Mouse (Mus musculus) kidney, embryonic 15.5 days (tissue): ENCODE results near the gene Gm27021. TPM values are rescaled to one million over a fixed set of nuclear protein-coding genes. Genes with fewer than 3 reads are reported as not detected.

Experiments
- ATAC-seq: fragments of 200-750 bp; cut with Nextera tagmentation; replicated peaks from 2 replicates; pipeline ENCODE4 v1.8.0; 2017; ENCODE audit warnings: moderate TSS enrichment; ENCODE audit not compliant: low FRiP score
- H3K27ac ChIP-seq: fragments of 300-500 bp; sonication (generic); 2 replicates; pipeline ENCODE4 v1.5.1; 2015; ENCODE audit warnings: mild to moderate bottlenecking, inconsistent platforms
- H3K27me3 ChIP-seq: fragments of 300-500 bp; sonication (generic); 2 replicates; pipeline ENCODE4 v1.6.1; 2015; ENCODE audit warnings: inconsistent platforms
- H3K36me3 ChIP-seq: fragments of 300-500 bp; sonication (generic); 2 replicates; pipeline ENCODE4 v1.6.1; 2015; ENCODE audit warnings: inconsistent platforms
- H3K4me1 ChIP-seq: fragments of 300-500 bp; sonication (generic); 2 replicates; pipeline ENCODE4 v1.6.1; 2015; ENCODE audit warnings: inconsistent platforms
- H3K4me2 ChIP-seq: fragments of 300-500 bp; sonication (generic); 2 replicates; pipeline ENCODE4 v1.6.1; 2015; ENCODE audit warnings: moderate library complexity, mild to moderate bottlenecking, inconsistent platforms
- H3K4me3 ChIP-seq: fragments of 300-500 bp; sonication (generic); replicated peaks from 2 replicates; pipeline ENCODE4 v1.5.1; 2015; ENCODE audit warnings: mild to moderate bottlenecking, inconsistent platforms
- H3K9ac ChIP-seq: fragments of 300-500 bp; sonication (generic); 2 replicates; pipeline ENCODE4 v1.6.1; 2015; ENCODE audit warnings: mild to moderate bottlenecking, inconsistent platforms
- H3K9me3 ChIP-seq: fragments of 300-500 bp; sonication (generic); replicated peaks from 2 replicates; pipeline ENCODE4 v1.6.1; 2016; ENCODE audit warnings: inconsistent platforms
- WGBS: fragments of 180-500 bp; shearing (Covaris S2); methylation state at CpG from one replicate; pipeline ENCODE4 v1.1.7; 2015; ENCODE audit warnings: mixed read lengths; 5-methylcytosine and 5-hydroxymethylcytosine counted together
- polyA plus RNA-seq: library from polyadenylated mRNA; unstranded; fragments of >200 nt; fragmentation: Nextera tagmentation; extraction: Ambion mirVana; gene quantifications from 2 replicates; pipeline ENCODE4 v1.2.1, GENCODE M21; 2015

The Gm27021 gene
- polyA plus RNA-seq, 1 experiment from 2014 or later = 2.8 TPM

DNA sequence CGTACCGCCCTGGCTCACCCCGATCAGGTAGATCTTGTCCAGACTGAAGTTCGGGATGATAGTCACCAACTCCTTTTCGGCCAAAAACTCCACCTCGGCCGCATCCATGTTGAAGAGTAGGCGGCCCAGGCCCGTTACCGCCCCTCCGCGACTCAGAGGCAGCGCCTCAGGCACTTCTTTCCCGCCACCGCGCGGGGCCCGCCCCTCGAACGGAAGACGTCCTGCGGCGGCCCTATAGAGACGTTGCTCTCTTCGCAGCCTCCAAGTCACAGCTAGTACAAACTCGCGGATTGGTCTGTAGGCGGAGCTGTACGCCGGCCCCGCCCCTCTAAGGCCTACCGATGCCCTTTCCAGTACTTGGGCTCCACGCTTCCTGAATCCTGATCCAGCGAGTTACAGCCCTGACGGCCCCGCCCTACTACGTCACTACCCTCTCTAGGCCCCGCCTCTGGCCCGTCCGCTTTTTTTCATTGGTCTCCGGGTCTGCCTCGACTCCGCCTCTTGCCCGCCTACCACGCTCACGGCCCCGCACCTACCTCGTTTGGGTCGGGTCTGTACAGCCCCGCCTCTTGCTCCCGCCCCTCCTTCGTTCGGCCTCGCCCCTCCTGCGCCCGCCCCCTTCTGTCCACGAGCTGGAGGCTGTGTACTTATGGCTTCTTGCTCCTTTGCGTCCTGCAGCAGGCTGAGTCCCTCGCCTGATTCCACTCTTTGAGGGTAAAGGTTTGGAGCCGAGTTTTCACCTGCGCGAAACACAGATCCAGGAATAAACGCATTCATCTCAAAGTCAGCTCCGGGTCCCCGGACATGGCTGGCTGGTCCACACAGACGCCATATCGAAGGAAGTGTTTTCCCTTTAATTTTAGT lies 78.7 kb downstream of the Gm27021 start, which contains the start of gene Gins2:
Gene Gins2, minus strand, starts transcription at position 397 of the 864 bp plus-strand sequence.
- peaks cover 13% of the 10 kb centered on the region; the same call in 1 of the 2 replicates for H3K36me3 ChIP-seq
- peak within 1 kb of the TSS; percentile 81 for H3K4me3 ChIP-seq
- whole genome bisulfite sequencing = under 1% methylated on average over 67 of the region's 67 CpGs
- H3K4me2 ChIP-seq = peak within 1 kb of the TSS; percentile 91
- peaks cover 38% of the 10 kb centered on the region for H3K4me1 ChIP-seq
- H3K9me3 ChIP-seq = no peaks in the 10 kb centered on the region
- H3K27me3 ChIP-seq = no peaks in the 10 kb centered on the region
- H3K9ac ChIP-seq = peak within 1 kb of the TSS; percentile 78
- peak; percentile 99 for ATAC-seq
- H3K27ac ChIP-seq = peak within 1 kb of the TSS; percentile 84

DNA sequence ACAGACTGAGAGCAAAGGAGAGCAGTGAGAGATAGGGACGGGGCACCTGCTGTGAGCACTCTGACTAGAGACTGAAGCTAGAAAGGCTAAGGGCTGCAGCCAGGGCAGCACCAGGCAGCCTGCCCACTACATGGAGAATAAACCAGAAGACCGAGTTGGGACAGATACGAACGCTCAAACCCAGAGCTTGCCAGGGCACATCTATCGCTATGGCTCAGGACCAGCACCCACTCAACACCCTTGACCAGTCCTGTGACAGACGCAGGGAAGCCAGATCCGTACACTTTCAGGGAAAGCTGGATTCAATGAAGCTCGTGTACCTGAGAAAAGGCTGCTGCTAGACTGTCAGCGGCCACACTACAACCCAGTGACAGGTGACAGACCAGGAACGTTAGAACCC lies 82.4 kb downstream of the Gm27021 start:
- no peaks in the 10 kb centered on the region for H3K9me3 ChIP-seq
- no peaks in the 10 kb centered on the region for H3K27me3 ChIP-seq
- H3K4me1 ChIP-seq = peaks cover 38% of the 10 kb centered on the region
- no peak overlapping the region for H3K4me3 ChIP-seq
- peaks cover 43% of the 10 kb centered on the region for H3K36me3 ChIP-seq
- no peak overlapping the region for H3K9ac ChIP-seq
- ATAC-seq = no peak
- WGBS = 89% methylated on average over 10 of the region's 10 CpGs
- no peak overlapping the region for H3K4me2 ChIP-seq
- H3K27ac ChIP-seq = no peak overlapping the region

DNA sequence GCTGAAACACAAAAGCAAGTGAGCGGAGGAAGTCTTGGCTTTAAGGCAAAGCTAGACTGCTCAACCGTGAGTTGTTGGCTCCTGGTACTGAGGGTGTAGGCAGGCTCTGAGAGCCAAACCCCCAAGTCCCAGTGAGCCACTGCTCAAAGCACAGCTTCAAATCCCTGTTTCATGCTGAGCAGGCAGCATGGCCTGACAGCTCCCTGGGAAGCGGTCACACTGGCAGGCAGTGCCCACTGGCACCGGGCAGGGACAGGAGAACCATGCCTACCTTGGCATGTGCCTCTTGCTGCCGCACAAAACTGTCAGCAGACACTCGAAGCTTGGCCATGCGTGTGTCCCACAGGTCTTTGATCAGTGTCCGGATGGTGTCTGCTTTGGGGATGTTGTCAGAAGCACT lies 86.1 kb downstream of the Gm27021 start:
- Histone ChIP-seq H3K36me3 (peaks cover 80% of the 10 kb centered on the region), H3K4me3 (no peak overlapping the region), H3K4me1 (peaks cover 17% of the 10 kb centered on the region), H3K4me2 (no peak overlapping the region), H3K27ac (0 out of 2 replicates have a peak overlapping the region, but pooled peaks have one; percentile 16), H3K9ac (no peak overlapping the region), H3K27me3 (no peaks in the 10 kb centered on the region), H3K9me3 (no peaks in the 10 kb centered on the region)
- ATAC-seq = no peak
- 79% methylated on average over 8 of the region's 8 CpGs for WGBS

DNA sequence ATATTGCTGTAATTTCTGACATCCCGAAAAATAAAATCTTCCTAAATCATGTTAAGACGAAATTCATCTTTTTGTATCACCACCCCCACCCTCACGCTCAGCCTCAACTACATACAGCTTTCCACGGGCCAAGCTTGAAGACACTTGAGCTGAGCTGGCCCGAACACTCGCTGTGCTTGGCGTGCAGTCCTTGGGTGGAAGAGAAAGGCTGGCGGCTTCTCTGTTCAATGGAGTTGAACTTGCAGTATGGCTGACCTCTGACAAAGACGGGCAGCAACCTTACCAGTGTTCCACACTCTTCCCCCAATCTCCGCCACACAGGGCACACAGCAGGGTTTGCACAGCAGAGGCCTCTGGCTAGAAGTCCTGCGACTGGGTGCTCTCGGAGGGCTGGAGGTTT lies 86.5 kb downstream of the Gm27021 start:
- Histone ChIP-seq H3K27me3 (no peaks in the 10 kb centered on the region), H3K4me3 (no peak overlapping the region), H3K4me1 (peaks cover 21% of the 10 kb centered on the region), H3K9me3 (no peaks in the 10 kb centered on the region), H3K36me3 (peaks cover 85% of the 10 kb centered on the region), H3K4me2 (no peak overlapping the region), H3K27ac (0 out of 2 replicates have a peak overlapping the region, but pooled peaks have one; percentile 16), H3K9ac (no peak overlapping the region)
- ATAC-seq = no peak
- WGBS = 80% methylated on average over 12 of the region's 12 CpGs

DNA sequence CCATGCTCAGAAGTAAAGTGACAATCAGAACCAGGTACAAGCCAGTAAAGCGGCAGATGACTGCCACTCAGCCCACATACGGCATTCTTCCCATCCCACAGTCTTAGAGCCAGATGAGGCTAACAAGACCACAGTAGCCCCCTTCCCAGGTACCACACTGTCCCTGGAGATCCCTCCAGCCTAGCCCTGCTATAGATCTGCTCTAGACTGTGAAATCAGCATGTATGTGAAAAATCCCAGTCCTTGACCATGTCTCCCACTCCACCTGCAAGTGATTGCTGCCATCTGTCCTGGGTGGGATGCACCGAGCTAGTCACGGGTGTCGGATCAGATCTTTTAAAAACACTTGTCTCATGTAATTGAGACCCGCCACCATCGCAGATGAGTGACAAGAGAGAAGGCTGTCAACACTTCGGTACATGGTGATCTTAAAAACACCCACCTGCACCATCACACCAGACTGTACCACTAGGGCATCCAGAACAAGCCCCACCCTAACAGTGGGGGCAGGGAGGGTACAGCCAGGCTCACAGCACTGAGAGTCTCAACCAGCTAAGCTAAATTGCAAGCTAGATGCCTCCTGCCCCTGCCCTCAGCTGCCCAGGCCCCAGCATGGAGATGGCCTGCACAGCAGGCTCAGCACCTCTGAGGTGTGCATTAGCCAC lies 87.4 kb downstream of the Gm27021 start:
- Histone ChIP-seq H3K4me2 (no peak overlapping the region), H3K4me3 (no peak overlapping the region), H3K36me3 (peaks cover 88% of the 10 kb centered on the region), H3K27me3 (no peaks in the 10 kb centered on the region), H3K9me3 (no peaks in the 10 kb centered on the region), H3K27ac (no peak overlapping the region), H3K4me1 (peaks cover 30% of the 10 kb centered on the region), H3K9ac (no peak overlapping the region)
- no peak for ATAC-seq
- WGBS = 83% methylated on average over 8 of the region's 8 CpGs

DNA sequence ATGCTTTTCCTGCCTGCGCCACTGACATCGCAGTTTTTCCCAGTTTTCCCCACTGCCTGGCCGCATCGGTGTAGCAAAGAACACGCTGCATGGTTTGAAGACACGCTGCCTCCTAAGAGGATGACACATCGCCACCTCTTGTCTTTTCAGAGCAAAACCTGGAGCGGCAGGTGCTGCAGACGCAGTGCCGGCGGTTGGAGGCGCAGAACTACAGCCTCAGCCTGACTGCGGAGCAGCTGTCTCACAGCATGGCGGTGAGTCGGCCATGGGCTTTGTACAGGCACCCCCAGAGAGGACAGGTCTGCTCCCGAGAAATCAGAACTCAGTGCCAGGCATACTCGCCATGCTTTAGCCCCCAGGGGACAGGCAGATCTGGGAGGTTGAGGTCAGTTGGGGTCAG lies 90.1 kb downstream of the Gm27021 start:
- peaks cover 47% of the 10 kb centered on the region for H3K4me1 ChIP-seq
- H3K4me2 ChIP-seq = no peak overlapping the region
- H3K9ac ChIP-seq = no peak overlapping the region
- no peak for ATAC-seq
- no peaks in the 10 kb centered on the region for H3K9me3 ChIP-seq
- WGBS = 92% methylated on average over 17 of the region's 17 CpGs
- no peak overlapping the region for H3K27ac ChIP-seq
- H3K36me3 ChIP-seq = peaks cover 100% of the 10 kb centered on the region
- H3K4me3 ChIP-seq = no peak overlapping the region
- H3K27me3 ChIP-seq = no peaks in the 10 kb centered on the region

DNA sequence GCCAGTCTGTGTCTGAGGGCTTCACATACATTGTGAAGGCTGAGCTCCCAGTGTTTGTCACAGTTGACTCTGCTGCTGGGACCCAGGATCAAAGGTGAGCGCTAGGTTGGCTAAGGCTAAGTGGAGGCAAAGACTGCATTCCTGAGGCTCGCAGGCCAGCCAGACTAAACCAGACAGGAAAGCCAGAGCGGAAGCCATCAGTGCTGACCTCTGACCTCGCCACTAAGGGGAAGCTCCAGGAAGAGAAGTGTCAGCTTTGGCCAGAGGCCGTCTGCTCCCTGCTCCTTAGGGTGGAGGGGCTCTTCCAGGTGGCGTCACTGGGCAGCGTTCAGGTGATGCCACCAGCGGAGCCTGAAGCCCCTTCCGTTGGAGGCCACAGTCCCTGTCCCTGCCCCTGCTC lies 92.1 kb downstream of the Gm27021 start:
- Histone ChIP-seq H3K4me2 (no peak overlapping the region), H3K9me3 (no peaks in the 10 kb centered on the region), H3K4me1 (peaks cover 53% of the 10 kb centered on the region), H3K9ac (0 out of 2 replicates have a peak overlapping the region, but pooled peaks have one; percentile 17), H3K4me3 (no peak overlapping the region), H3K27ac (peak overlapping the region; percentile 23; the same call in 1 of the 2 replicates), H3K36me3 (peaks cover 100% of the 10 kb centered on the region), H3K27me3 (no peaks in the 10 kb centered on the region)
- WGBS = 43% methylated on average over 9 of the region's 9 CpGs
- ATAC-seq = no peak; the same call in 1 of the 2 replicates

DNA sequence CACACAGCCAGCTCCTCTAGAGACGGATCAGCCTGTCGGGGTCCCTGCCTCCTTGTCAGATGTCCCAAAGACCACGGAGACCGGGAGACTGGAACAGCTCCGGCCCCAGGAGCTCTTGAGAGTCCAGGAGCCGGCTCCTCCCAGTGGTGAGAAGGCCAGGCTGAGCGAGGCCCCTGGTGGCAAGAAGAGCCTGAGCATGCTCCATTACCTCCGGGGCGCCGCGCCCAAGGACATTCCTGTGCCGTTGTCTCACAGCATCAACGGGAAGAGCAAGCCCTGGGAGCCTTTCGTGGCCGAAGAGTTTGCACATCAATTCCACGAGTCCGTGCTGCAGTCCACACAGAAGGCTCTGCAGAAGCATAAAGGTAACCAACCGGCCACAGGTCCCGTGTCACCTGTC lies 92.9 kb downstream of the Gm27021 start:
- 58% methylated on average over 19 of the region's 19 CpGs for WGBS
- Histone ChIP-seq H3K4me3 (no peak overlapping the region), H3K27ac (0 out of 2 replicates have a peak overlapping the region, but pooled peaks have one; percentile 10), H3K9me3 (no peaks in the 10 kb centered on the region), H3K27me3 (no peaks in the 10 kb centered on the region), H3K4me1 (peaks cover 57% of the 10 kb centered on the region), H3K9ac (no peak overlapping the region), H3K4me2 (no peak overlapping the region), H3K36me3 (peaks cover 99% of the 10 kb centered on the region)
- ATAC-seq = 0 out of 2 replicates have a peak, but pooled peaks have one; percentile 17

DNA sequence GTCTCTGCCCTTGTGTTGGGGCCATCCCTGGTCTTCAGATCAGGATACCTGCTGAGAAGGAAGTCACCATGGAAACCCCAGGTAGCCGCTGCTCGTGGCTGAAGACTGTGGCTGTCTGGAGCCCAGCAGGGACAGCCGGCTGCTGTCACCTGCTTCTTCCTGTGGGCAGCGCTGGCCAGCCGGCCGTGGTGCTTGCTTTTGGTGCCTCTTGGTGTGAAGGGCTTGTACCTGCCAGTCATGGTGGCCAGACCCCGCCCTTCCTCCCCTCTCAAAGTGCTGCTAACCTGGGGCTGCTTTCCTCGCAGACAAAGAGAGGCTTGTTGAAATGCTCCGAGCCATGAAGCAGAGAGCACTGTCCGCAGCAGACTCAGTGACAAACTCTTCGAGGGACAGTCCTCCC lies 94.0 kb downstream of the Gm27021 start:
- H3K36me3 ChIP-seq = peaks cover 99% of the 10 kb centered on the region
- no peak overlapping the region for H3K27ac ChIP-seq
- peaks cover 57% of the 10 kb centered on the region for H3K4me1 ChIP-seq
- H3K4me3 ChIP-seq = no peak overlapping the region
- no peak for ATAC-seq
- no peaks in the 10 kb centered on the region for H3K27me3 ChIP-seq
- H3K9me3 ChIP-seq = no peaks in the 10 kb centered on the region
- 66% methylated on average over 11 of the region's 11 CpGs for whole genome bisulfite sequencing
- no peak overlapping the region for H3K9ac ChIP-seq
- no peak overlapping the region for H3K4me2 ChIP-seq

DNA sequence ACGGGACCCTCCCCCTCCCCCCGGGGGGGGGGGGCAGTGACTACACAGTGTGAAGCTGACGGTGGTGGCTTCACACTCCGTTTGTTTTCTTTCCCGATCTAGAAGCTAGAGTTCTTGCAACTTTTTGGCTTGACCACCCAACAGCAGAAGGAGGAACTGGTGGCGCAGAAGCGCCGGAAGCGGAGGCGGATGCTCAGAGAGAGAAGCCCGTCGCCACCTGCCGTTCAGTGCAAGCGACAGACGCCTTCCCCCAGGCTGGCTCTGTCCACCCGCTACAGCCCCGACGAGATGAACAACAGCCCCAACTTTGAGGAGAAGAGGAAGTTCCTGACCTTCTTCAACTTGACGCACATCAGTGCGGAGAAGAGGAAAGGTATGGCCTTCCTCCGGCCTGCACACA lies 95.3 kb downstream of the Gm27021 start:
- Histone ChIP-seq H3K27me3 (no peaks in the 10 kb centered on the region), H3K9me3 (no peaks in the 10 kb centered on the region), H3K4me3 (no peak overlapping the region), H3K27ac (no peak overlapping the region), H3K4me1 (peaks cover 57% of the 10 kb centered on the region), H3K4me2 (no peak overlapping the region), H3K36me3 (peaks cover 99% of the 10 kb centered on the region), H3K9ac (no peak overlapping the region)
- WGBS = 81% methylated on average over 21 of the region's 21 CpGs
- ATAC-seq = no peak

DNA sequence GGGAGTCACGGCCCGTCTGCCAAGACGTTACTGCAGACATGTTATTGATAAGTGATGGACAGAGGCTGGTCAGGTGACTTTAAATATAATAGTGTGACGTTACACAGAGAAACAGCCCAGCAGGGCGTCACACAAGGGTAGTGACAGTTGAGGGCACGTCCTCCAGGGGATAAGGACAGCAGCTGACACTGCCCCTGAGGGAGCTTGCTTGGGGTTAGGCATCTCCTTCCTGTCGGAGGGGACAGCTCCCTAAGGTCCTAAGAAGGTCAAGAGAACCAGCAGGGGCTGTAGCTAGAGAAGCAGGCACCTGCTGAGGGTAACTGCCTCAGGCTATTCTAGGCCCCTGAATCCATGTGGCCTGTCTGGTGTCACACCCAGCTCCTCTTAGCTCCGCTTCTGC lies 96.3 kb downstream of the Gm27021 start:
- no peak for ATAC-seq
- Histone ChIP-seq H3K9ac (no peak overlapping the region), H3K9me3 (no peaks in the 10 kb centered on the region), H3K4me1 (peaks cover 48% of the 10 kb centered on the region), H3K4me3 (no peak overlapping the region), H3K27ac (no peak overlapping the region), H3K4me2 (no peak overlapping the region), H3K27me3 (no peaks in the 10 kb centered on the region), H3K36me3 (peaks cover 99% of the 10 kb centered on the region)
- 87% methylated on average over 8 of the region's 8 CpGs for WGBS
